Mouse (Mus musculus): ENCODE measurements around the gene Gm26992. TPM values are rescaled to one million over a fixed set of nuclear protein-coding genes. Genes with fewer than 3 reads are reported as not detected.

The Gm26992 gene
- 0.28 and 0.56 TPM in 2 replicates for polyA plus RNA-seq (2012; rRNA removed)

DNA sequence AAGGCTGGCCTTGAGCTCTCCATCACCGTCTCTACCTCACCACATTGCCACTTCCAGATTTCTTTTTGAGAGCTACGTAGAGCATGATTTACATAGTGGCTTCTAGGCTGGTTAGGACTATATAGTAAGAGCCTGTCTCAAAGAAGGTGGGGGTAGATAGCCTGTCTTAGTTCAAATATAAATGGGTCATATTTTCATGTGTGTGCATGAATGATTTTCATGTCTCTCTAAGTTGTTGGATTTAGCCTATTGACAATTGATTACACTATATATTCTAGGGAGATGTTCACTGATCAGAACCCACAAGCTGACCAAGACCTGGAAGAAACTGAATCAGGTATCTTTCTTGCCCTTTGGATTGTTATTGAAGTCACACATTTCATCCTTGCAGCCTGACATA is at the start of gene Gm26992:
Gene Gm26992 (plus strand): TSS at position 301 of the 400 bp plus-strand sequence.
- no peak for DNase-seq (ENCODE audit: low read depth)
- no peak for TF ChIP-seq CTCF (IDR thresholded peaks at IDR 0.05; ENCODE audit: borderline replicate concordance, extremely low read depth, insufficient read depth, insufficient read length)
- TF ChIP-seq POLR2A (IDR thresholded peaks at IDR 0.05; ENCODE audit: borderline replicate concordance, extremely low read depth, insufficient read depth, insufficient read length, poor library complexity, severe bottlenecking), result no peak

DNA sequence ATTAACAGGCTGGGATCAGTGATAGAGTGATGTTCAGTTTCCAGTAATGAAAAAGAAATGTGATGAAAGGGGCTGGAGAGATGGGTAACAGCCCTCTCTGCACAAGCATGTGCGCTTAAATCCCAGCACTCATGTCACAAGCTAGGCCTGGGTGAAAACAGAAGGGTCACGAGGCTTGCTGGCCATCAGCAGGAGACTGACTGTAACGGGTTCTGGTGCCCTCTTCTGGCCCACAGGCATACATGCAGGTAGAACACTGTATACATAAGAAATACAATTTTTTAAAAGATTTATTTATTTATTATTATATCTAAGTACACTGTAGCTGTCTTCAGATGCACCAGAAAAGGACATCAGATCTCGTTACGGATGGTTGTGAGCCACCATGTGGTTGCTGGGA is 47.6 kb upstream of the Gm26992 start:
- TF ChIP-seq POLR2A (IDR thresholded peaks at IDR 0.05; ENCODE audit: borderline replicate concordance, extremely low read depth, insufficient read depth, insufficient read length, poor library complexity, severe bottlenecking), result no peak
- TF ChIP-seq CTCF (IDR thresholded peaks at IDR 0.05; ENCODE audit: borderline replicate concordance, extremely low read depth, insufficient read depth, insufficient read length), result peak; percentile 56; the same call in 1 of the 2 replicates
- DNase-seq (ENCODE audit: low read depth), result peak; percentile 52

DNA sequence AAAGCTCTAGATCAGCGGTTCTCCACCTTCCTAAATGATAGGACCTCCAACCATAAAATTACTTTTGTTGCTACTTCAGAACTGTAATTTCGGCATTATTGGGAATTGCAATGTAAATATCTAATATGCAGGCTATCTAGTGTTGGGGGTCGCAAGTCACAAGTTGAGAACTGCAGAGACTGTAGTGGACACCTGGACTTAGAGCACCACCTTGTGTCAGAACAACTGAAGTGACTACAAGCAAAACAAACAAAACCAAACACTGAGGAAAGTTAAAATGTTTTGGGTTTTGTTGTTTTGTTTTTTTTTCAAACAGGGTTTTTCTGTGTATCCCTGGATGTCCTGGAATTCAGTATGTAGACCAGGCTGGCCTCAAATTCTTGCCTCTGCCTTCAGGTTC is 37.3 kb upstream of the Gm26992 start:
- peak; percentile 14 for DNase-seq (ENCODE audit: low read depth)
- TF ChIP-seq POLR2A (IDR thresholded peaks at IDR 0.05; ENCODE audit: borderline replicate concordance, extremely low read depth, insufficient read depth, insufficient read length, poor library complexity, severe bottlenecking) (no peak), CTCF (IDR thresholded peaks at IDR 0.05; ENCODE audit: borderline replicate concordance, extremely low read depth, insufficient read depth, insufficient read length) (no peak)

DNA sequence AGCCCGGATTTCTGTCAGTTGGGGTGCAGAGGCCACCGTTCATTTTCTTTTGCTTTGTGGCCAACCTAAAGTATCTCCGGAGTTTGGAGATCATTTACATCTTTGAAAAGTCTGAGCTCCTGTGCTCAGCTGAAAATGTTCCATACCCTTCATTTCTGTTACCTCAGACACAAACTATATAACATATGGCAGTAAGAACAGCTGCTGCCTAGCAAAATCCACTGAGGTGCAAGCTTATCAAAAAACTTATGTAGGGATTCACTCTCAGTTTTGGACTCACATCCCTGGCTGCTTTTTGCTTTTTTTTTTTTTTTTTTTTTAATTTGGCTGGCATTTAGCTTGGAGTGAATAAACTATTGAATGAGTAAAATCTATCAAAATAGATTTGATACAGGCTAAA is 33.7 kb upstream of the Gm26992 start:
- TF ChIP-seq POLR2A (IDR thresholded peaks at IDR 0.05; ENCODE audit: borderline replicate concordance, extremely low read depth, insufficient read depth, insufficient read length, poor library complexity, severe bottlenecking), result no peak
- no peak for TF ChIP-seq CTCF (IDR thresholded peaks at IDR 0.05; ENCODE audit: borderline replicate concordance, extremely low read depth, insufficient read depth, insufficient read length)
- DNase-seq (ENCODE audit: low read depth), result no peak

DNA sequence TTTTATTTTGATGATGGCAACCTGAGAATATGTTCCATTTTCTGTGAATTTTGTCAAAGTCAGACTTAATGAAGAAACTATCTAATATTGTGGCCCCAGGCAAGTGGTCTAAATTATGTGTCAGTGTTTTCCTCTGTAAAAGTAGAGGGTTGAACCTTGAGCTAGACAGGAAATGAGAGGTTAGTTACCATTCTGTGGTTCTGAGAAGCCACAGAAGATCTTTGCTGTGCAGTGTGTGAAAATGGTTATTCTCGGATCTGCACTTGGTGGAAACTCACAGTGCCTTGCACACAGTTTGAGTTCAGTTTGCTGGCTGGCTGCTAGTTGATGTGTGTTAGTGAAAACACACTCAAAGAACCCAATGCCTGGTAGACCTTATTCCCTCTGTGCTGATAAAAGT is 28.0 kb upstream of the Gm26992 start:
- TF ChIP-seq CTCF (IDR thresholded peaks at IDR 0.05; ENCODE audit: borderline replicate concordance, extremely low read depth, insufficient read depth, insufficient read length), result no peak
- DNase-seq (ENCODE audit: low read depth), result no peak

DNA sequence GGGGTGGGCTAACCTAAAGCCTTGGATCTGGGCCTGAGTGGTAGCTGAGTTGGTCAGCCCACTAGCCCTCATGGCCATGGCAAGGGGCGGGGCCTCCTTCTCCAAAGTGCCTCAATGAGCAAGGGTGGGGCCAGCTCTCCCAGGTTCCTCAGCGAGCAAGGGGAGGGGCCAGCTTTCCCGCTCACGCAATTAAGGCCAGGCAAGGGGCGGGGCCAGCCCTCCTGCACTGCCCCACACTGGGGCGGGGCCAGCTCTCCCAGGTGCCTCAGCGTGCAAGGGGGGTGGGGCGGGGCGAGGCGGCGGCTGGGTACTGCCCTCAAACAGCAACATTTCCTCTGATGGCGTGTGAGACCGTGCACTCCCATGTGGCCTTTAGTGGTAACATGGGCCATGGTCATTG is 16.8 kb upstream of the Gm26992 start:
- TF ChIP-seq CTCF (IDR thresholded peaks at IDR 0.05; ENCODE audit: borderline replicate concordance, extremely low read depth, insufficient read depth, insufficient read length) (no peak), POLR2A (IDR thresholded peaks at IDR 0.05; ENCODE audit: borderline replicate concordance, extremely low read depth, insufficient read depth, insufficient read length, poor library complexity, severe bottlenecking) (no peak)
- no peak for DNase-seq (ENCODE audit: low read depth)

DNA sequence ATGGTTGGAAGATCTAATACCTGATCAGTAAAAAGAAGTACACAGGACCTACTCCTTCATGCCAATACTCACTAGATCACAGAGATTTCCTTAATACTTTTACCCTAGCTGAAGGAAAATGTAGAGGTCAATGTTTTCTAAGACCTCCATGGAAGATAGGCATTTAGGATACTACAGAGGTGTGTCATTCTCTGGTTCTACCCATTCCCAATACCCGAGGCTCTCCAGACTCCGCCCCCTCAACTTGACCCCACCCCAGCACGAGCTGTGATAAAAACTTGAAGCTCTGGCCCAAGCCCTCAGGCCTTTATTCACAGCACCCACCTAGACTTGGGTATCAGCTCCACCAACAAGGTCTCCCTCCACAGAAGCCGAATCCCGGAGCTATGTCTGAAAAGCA is 7.6 kb upstream of the Gm26992 start, which contains the start of gene Tsx:
Gene Tsx (plus strand): TSS at position 301 of the 400 bp plus-strand sequence.
- no peak for TF ChIP-seq POLR2A (IDR thresholded peaks at IDR 0.05; ENCODE audit: borderline replicate concordance, extremely low read depth, insufficient read depth, insufficient read length, poor library complexity, severe bottlenecking)

DNA sequence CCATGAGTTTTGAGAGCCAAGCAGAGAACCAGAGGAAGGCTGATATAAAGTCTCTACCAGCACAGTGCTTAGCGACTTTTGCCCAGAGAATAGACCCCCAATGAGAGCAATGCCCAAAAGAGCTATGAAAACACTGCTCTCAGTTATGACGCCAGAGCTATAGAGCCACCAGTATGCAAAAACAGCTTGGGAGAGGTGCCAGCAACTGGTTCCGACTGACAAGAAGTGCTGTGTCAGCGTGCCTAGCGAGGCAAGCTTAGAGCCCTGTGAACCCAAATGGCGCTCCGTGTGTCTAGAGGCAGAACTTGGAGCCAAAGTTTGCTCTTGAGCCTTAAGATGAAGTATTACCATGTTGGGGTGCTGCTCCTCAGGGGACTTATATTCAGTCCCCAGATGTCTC is 5.9 kb downstream of the Gm26992 start:
- TF ChIP-seq CTCF (IDR thresholded peaks at IDR 0.05; ENCODE audit: borderline replicate concordance, extremely low read depth, insufficient read depth, insufficient read length) (no peak), POLR2A (IDR thresholded peaks at IDR 0.05; ENCODE audit: borderline replicate concordance, extremely low read depth, insufficient read depth, insufficient read length, poor library complexity, severe bottlenecking) (no peak)
- peak; percentile 8 for DNase-seq (ENCODE audit: low read depth)

More for the DNA sequence above, 7.6 kb upstream of the Gm26992 start, which contains the start of gene Tsx:
- no peak for DNase-seq (ENCODE audit: low read depth)

DNA sequence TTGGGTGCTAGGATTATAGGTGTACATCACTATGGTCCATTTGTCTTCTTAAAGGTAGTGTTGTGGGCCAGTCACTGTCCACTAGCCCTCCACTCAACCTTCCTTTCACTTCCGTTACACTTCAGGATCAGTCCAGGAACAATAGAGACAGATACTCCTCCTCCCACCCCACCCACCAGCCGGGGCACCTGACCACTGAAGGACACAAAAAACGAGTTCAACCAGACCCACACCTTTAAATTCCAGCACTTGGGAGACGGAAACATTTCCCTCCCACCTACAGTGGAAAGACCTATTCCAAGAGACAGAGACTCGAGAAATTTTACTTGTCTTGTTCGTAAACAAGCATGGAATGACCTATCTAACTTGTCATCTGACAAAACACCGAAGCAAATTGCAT is 10.5 kb downstream of the Gm26992 start:
- no peak for TF ChIP-seq CTCF (IDR thresholded peaks at IDR 0.05; ENCODE audit: borderline replicate concordance, extremely low read depth, insufficient read depth, insufficient read length)
- no peak for TF ChIP-seq POLR2A (IDR thresholded peaks at IDR 0.05; ENCODE audit: borderline replicate concordance, extremely low read depth, insufficient read depth, insufficient read length, poor library complexity, severe bottlenecking)
- no peak for DNase-seq (ENCODE audit: low read depth)

DNA sequence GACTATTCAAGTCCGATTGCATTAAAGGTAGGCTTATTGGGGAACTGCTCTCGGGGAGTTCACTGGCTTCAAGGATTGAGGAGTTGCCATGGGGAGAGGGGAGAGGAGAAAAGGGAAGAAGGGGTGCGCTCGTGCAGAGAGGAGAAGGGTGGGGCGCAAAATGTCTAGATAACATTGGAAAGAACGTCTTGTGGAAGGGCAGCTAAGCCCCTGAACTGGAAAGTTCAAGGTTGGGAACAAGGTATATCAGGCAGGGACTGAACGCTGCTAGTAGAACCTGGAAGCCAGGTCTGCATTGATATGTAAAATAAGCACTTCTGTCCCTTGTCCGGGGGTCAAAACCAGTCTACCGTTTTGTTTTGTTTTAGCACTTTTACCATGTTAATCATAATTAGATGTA is 16.2 kb downstream of the Gm26992 start:
- no peak for DNase-seq (ENCODE audit: low read depth)

DNA sequence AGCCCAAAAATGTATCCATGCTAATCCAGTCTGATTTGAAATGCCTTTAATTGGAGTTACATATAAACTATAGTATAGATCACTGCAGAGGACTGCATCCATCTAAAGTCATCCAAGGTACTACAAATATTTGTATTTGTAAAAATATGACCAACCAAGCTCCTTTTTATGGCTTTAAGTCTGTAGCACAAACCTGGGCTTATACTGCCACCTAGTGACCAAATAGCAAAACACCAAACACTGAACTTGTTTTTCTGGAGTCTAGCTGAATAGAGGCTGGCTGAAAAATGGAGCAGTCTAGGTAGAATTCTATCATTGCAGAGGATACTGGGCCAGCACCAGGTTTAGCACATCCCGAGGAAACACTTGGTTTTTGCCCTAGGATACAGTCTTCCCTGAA is 19.0 kb downstream of the Gm26992 start:
- peak; percentile 55; the same call in 1 of the 2 replicates for TF ChIP-seq CTCF (IDR thresholded peaks at IDR 0.05; ENCODE audit: borderline replicate concordance, extremely low read depth, insufficient read depth, insufficient read length)
- no peak for TF ChIP-seq POLR2A (IDR thresholded peaks at IDR 0.05; ENCODE audit: borderline replicate concordance, extremely low read depth, insufficient read depth, insufficient read length, poor library complexity, severe bottlenecking)
- peak; percentile 90 for DNase-seq (ENCODE audit: low read depth)

More for the DNA sequence above, 16.2 kb downstream of the Gm26992 start:
- no peak for TF ChIP-seq CTCF (IDR thresholded peaks at IDR 0.05; ENCODE audit: borderline replicate concordance, extremely low read depth, insufficient read depth, insufficient read length)
- no peak for TF ChIP-seq POLR2A (IDR thresholded peaks at IDR 0.05; ENCODE audit: borderline replicate concordance, extremely low read depth, insufficient read depth, insufficient read length, poor library complexity, severe bottlenecking)

DNA sequence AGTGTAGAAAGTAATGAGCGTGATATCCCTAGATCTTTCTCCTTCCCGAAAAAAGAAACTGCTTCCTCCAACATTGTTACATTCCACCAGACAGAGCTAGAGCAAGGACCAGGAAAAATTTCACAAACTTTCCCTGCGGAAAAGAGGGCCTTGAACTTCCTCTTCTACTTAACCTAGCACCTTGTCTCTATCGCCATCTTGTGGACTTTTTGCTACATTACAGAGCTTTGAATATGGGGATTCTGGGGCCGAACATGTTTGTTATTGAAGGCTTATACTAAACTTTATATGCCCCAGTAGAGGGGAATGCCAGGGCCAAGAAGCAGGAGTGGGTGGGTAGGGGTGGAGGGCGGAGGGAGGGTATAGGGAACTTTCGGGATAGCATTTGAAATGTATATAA is 21.9 kb downstream of the Gm26992 start:
- TF ChIP-seq CTCF (IDR thresholded peaks at IDR 0.05; ENCODE audit: borderline replicate concordance, extremely low read depth, insufficient read depth, insufficient read length) (peak; percentile 46; the same call in 1 of the 2 replicates), POLR2A (IDR thresholded peaks at IDR 0.05; ENCODE audit: borderline replicate concordance, extremely low read depth, insufficient read depth, insufficient read length, poor library complexity, severe bottlenecking) (no peak)
- DNase-seq (ENCODE audit: low read depth), result peak; percentile 58

All from brain, embryonic 14.5 days (tissue).